Mouse (Mus musculus) myocyte (in vitro differentiated cells): Measurements from ENCODE around the gene Adamtsl3. TPM values are rescaled to one million over a fixed set of nuclear protein-coding genes. Genes with fewer than 3 reads are reported as not detected.

Source experiments
- H3K27me3 ChIP-seq: one replicate; pipeline ENCODE4 v1.6.1; 2011; ENCODE audit not compliant: control insufficient read depth, insufficient read depth, insufficient read length
- H3K36me3 ChIP-seq: one replicate; pipeline ENCODE4 v1.6.1; 2011; ENCODE audit not compliant: control insufficient read depth, insufficient read depth
- H3K4me2 ChIP-seq: one replicate; pipeline ENCODE4 v1.6.1; 2011; ENCODE audit warnings: low read depth, control low read depth
- H3K4me3 ChIP-seq: one replicate; pipeline ENCODE4 v1.5.1; 2011; ENCODE audit warnings: mild to moderate bottlenecking, control low read depth, moderate library complexity
- H3K79me2 ChIP-seq: one replicate; pipeline ENCODE4 v1.6.1; 2011; ENCODE audit not compliant: control insufficient read depth, insufficient read depth
- H3ac ChIP-seq: one replicate; pipeline ENCODE4 v1.6.1; 2011; ENCODE audit not compliant: control insufficient read depth, insufficient read length
- CEBPB ChIP-seq: IDR thresholded peaks from 2 replicates; pipeline ENCODE4 v1.6.1; 2011; ENCODE audit warnings: mild to moderate bottlenecking, moderate library complexity; ENCODE audit not compliant: poor library complexity, insufficient read depth, severe bottlenecking
- E2F4 ChIP-seq: IDR thresholded peaks from one replicate; pipeline ENCODE4 v1.6.1; 2011; ENCODE audit warnings: mild to moderate bottlenecking, control low read depth, moderate library complexity; ENCODE audit not compliant: insufficient read depth
- MAX ChIP-seq: IDR thresholded peaks from one replicate; pipeline ENCODE4 v1.6.1; 2011; ENCODE audit warnings: low read depth, mild to moderate bottlenecking, control low read depth
- MYOD1 ChIP-seq, 3 experiments: IDR thresholded peaks; one replicate each; pipeline ENCODE4 v1.6.1; 2011; ENCODE audit warnings: control low read depth in 2 of 3, low read depth in 2 of 3, mild to moderate bottlenecking in 2 of 3, moderate library complexity in 1 of 3; ENCODE audit not compliant: insufficient read length in 2 of 3, control insufficient read depth in 1 of 3
- MYOG ChIP-seq, 3 experiments: IDR thresholded peaks; one replicate each; pipeline ENCODE4 v1.6.1; 2011; ENCODE audit warnings: control low read depth in 2 of 3, low read depth in 2 of 3, mild to moderate bottlenecking in 2 of 3; ENCODE audit not compliant: insufficient read length in 2 of 3, control insufficient read depth in 1 of 3, insufficient read depth in 1 of 3
- POLR2A ChIP-seq: IDR thresholded peaks from one replicate; pipeline ENCODE4 v1.6.1; 2011; ENCODE audit warnings: low read depth, mild to moderate bottlenecking, control low read depth, moderate library complexity; ENCODE audit not compliant: insufficient read length
- POLR2AphosphoS2 ChIP-seq: IDR thresholded peaks from one replicate; pipeline ENCODE4 v1.6.1; 2011; ENCODE audit warnings: low read depth, control low read depth; ENCODE audit not compliant: insufficient read length
- REST ChIP-seq: IDR thresholded peaks from one replicate; pipeline ENCODE4 v1.6.1; 2011; ENCODE audit warnings: mild to moderate bottlenecking, control low read depth, moderate library complexity; ENCODE audit not compliant: insufficient read depth, insufficient read length
- SRF ChIP-seq: IDR thresholded peaks from one replicate; pipeline ENCODE4 v1.6.1; 2011; ENCODE audit warnings: low read depth; ENCODE audit not compliant: control insufficient read depth, insufficient read length
- TCF12 ChIP-seq: IDR thresholded peaks from one replicate; pipeline ENCODE4 v1.6.1; 2011; ENCODE audit warnings: mild to moderate bottlenecking, control low read depth; ENCODE audit not compliant: poor library complexity, insufficient read depth, severe bottlenecking
- TCF3 ChIP-seq: IDR thresholded peaks from one replicate; pipeline ENCODE4 v1.6.1; 2011; ENCODE audit warnings: low read depth, control low read depth; ENCODE audit not compliant: insufficient read length
- USF1 ChIP-seq: IDR thresholded peaks from one replicate; pipeline ENCODE4 v1.6.1; 2011; ENCODE audit warnings: low read depth, mild to moderate bottlenecking, control low read depth, moderate library complexity
- polyA plus RNA-seq: library from polyadenylated mRNA; unstranded; fragments of >200 nt; fragmentation: generic; extraction: Trizol; gene quantifications from one replicate; pipeline ENCODE4 v1.2.1, GENCODE M21; 2012; ENCODE audit warnings: missing spikeins

Gene Adamtsl3
- polyA plus RNA-seq, 1 experiment, result 4.4 TPM

DNA sequence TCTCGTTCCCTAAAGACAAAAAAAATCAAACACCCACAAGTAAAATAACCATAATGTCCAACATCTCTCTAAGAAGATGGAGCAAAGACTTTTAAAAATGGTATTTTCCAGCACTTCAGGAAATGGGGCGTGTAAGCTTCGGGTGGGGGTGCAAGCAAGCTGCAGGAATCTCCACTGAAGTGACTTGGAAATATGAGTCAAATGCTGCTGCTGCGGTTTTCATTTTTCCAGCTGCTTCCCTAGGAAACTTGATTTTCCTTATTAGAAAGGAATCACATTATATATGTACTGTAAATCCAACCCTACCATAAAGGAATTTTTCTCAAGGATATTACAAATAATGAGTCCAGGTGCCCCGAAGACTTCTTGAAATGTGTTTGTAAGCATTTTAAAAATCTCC is 220.3 kb downstream of the Adamtsl3 start:
- H3K79me2 ChIP-seq, result no peaks in the 10 kb centered on the region
- TF ChIP-seq POLR2AphosphoS2, result no peak
- TF ChIP-seq MAX, result no peak
- TF ChIP-seq POLR2A, result no peak
- no peak for TF ChIP-seq MYOD1 (IDR thresholded peaks at IDR 0.05; ENCODE audit: control insufficient read depth in 1 of 3, insufficient read length in 2 of 3, low read depth in 2 of 3)
- no peak for TF ChIP-seq CEBPB
- TF ChIP-seq TCF3, result no peak
- TF ChIP-seq USF1, result no peak
- TF ChIP-seq SRF, result no peak
- no peak for TF ChIP-seq TCF12
- no peak for TF ChIP-seq E2F4
- TF ChIP-seq MYOG (IDR thresholded peaks at IDR 0.05; ENCODE audit: control insufficient read depth in 1 of 3, insufficient read depth in 1 of 3, insufficient read length in 2 of 3, low read depth in 2 of 3), result no peak
- TF ChIP-seq REST, result no peak
- H3K36me3 ChIP-seq, result no peaks in the 10 kb centered on the region
- no peaks in the 10 kb centered on the region for H3K27me3 ChIP-seq
- H3K4me3 ChIP-seq, result no peak overlapping the region
- H3ac ChIP-seq, result no peak overlapping the region
- H3K4me2 ChIP-seq, result no peak overlapping the region

GRCm38 (mm10) chr7:82556417-82556816 is 220.9 kb downstream of the Adamtsl3 start:
- no peak overlapping the region for H3K4me2 ChIP-seq
- H3K27me3 ChIP-seq, result no peaks in the 10 kb centered on the region
- H3K79me2 ChIP-seq, result no peaks in the 10 kb centered on the region

DNA sequence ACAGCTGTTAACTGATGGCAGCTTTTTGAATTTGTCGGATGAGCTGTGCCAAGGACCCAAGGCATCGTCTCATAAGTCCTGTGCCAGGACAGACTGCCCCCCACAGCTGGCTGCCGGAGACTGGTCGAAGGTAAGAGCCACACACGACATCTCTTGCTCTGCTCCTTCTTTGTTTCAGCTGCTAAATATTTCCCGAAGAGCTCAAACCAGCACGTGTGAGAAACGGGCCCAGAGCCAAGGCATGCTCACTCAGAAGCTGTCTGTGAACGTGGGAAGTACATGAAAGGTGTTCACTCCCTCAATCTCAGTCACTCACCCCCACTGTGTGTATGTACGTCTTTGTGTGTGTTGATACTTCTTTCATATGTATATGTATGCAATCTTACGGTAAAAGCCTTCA is 221.6 kb downstream of the Adamtsl3 start:
- TF ChIP-seq E2F4 (no peak), MAX (no peak), TCF3 (no peak), TCF12 (no peak), POLR2A (no peak), REST (no peak), USF1 (no peak), MYOG (IDR thresholded peaks at IDR 0.05; ENCODE audit: control insufficient read depth in 1 of 3, insufficient read depth in 1 of 3, insufficient read length in 2 of 3, low read depth in 2 of 3) (no peak), CEBPB (no peak), SRF (no peak), POLR2AphosphoS2 (no peak), MYOD1 (IDR thresholded peaks at IDR 0.05; ENCODE audit: control insufficient read depth in 1 of 3, insufficient read length in 2 of 3, low read depth in 2 of 3) (no peak)
- Histone ChIP-seq H3ac (no peak overlapping the region), H3K79me2 (no peaks in the 10 kb centered on the region), H3K36me3 (no peaks in the 10 kb centered on the region), H3K27me3 (no peaks in the 10 kb centered on the region), H3K4me2 (no peak overlapping the region), H3K4me3 (no peak overlapping the region)

More at GRCm38 (mm10) chr7:82556417-82556816, 220.9 kb downstream of the Adamtsl3 start:
- Histone ChIP-seq H3K4me3 (no peak overlapping the region), H3K36me3 (no peaks in the 10 kb centered on the region), H3ac (no peak overlapping the region)
- TF ChIP-seq POLR2A (no peak), CEBPB (no peak), USF1 (no peak), REST (no peak), POLR2AphosphoS2 (no peak), MYOG (IDR thresholded peaks at IDR 0.05; ENCODE audit: control insufficient read depth in 1 of 3, insufficient read depth in 1 of 3, insufficient read length in 2 of 3, low read depth in 2 of 3) (no peak), MYOD1 (IDR thresholded peaks at IDR 0.05; ENCODE audit: control insufficient read depth in 1 of 3, insufficient read length in 2 of 3, low read depth in 2 of 3) (no peak), MAX (no peak), E2F4 (no peak), SRF (no peak), TCF12 (no peak), TCF3 (no peak)

- Histone ChIP-seq H3K79me2 (no peaks in the 10 kb centered on the region), H3K4me2 (no peak overlapping the region), H3K27me3 (no peaks in the 10 kb centered on the region), H3K36me3 (no peaks in the 10 kb centered on the region), H3K4me3 (no peak overlapping the region), H3ac (no peak overlapping the region)
- no peak for TF ChIP-seq REST
- TF ChIP-seq E2F4, result no peak
Measured at GRCm38 (mm10) chr7:82566688-82567087, 231.2 kb downstream of the Adamtsl3 start.

- Histone ChIP-seq H3K27me3 (no peaks in the 10 kb centered on the region), H3K4me2 (no peak overlapping the region), H3K79me2 (no peaks in the 10 kb centered on the region), H3ac (no peak overlapping the region), H3K4me3 (no peak overlapping the region), H3K36me3 (no peaks in the 10 kb centered on the region)
- no peak for TF ChIP-seq REST
- TF ChIP-seq USF1, result no peak
- no peak for TF ChIP-seq POLR2A
- TF ChIP-seq TCF12, result no peak
- TF ChIP-seq E2F4, result no peak
- TF ChIP-seq MYOG (IDR thresholded peaks at IDR 0.05; ENCODE audit: control insufficient read depth in 1 of 3, insufficient read depth in 1 of 3, insufficient read length in 2 of 3, low read depth in 2 of 3), result no peak
- TF ChIP-seq CEBPB, result no peak
Measured at GRCm38 (mm10) chr7:82567811-82568210, 232.3 kb downstream of the Adamtsl3 start.
